Mouse (Mus musculus) embryonic facial prominence, embryonic 11.5 days (tissue): Measurements from ENCODE around the gene Nufip2. TPM values are rescaled to one million over a fixed set of nuclear protein-coding genes. Genes with fewer than 3 reads are reported as not detected.

Experiments used
- ATAC-seq: fragments of 200-750 bp; cut with Nextera tagmentation; replicated peaks from 2 replicates; pipeline ENCODE4 v1.8.0; 2017; ENCODE audit warnings: low read depth; ENCODE audit not compliant: insufficient number of reproducible peaks, low FRiP score, low TSS enrichment
- DNase-seq: peaks from one replicate; pipeline ENCODE4 v3.0.0-alpha.2; 2015; ENCODE audit warnings: low spot score
- H3K27ac ChIP-seq: fragments of 300-500 bp; sonication (generic); replicated peaks from 2 replicates; pipeline ENCODE4 v1.5.1; 2014; ENCODE audit warnings: mild to moderate bottlenecking, low read depth, low read length, control low read depth
- H3K27me3 ChIP-seq: fragments of 300-500 bp; sonication (generic); 2 replicates; pipeline ENCODE4 v1.6.1; 2014; ENCODE audit warnings: mild to moderate bottlenecking, low read length, moderate library complexity, mixed read lengths; ENCODE audit not compliant: control insufficient read depth, insufficient read depth
- H3K36me3 ChIP-seq: fragments of 300-500 bp; sonication (generic); replicated peaks from 2 replicates; pipeline ENCODE4 v1.6.1; 2014; ENCODE audit warnings: low read depth, mild to moderate bottlenecking, low read length, moderate library complexity, mixed read lengths; ENCODE audit not compliant: control insufficient read depth, insufficient read depth
- H3K4me1 ChIP-seq: fragments of 300-500 bp; sonication (generic); 2 replicates; pipeline ENCODE4 v1.6.1; 2014; ENCODE audit warnings: low read length, mixed read lengths; ENCODE audit not compliant: control insufficient read depth, insufficient read depth
- H3K4me2 ChIP-seq: fragments of 300-500 bp; sonication (generic); 2 replicates; pipeline ENCODE4 v1.6.1; 2014; ENCODE audit warnings: low read depth, mild to moderate bottlenecking, control low read depth, low read length, moderate library complexity
- H3K4me3 ChIP-seq: fragments of 300-500 bp; sonication (generic); 2 replicates; pipeline ENCODE4 v1.5.1; 2014; ENCODE audit warnings: low read depth, low read length, control low read depth
- H3K9ac ChIP-seq: fragments of 300-500 bp; sonication (generic); replicated peaks from 2 replicates; pipeline ENCODE4 v1.6.1; 2014; ENCODE audit warnings: mild to moderate bottlenecking, control low read depth, low read length
- H3K9me3 ChIP-seq: fragments of 300-500 bp; sonication (generic); replicated peaks from 2 replicates; pipeline ENCODE4 v1.6.1; 2016; ENCODE audit warnings: mild to moderate bottlenecking, low read length, inconsistent platforms, mixed read lengths; ENCODE audit not compliant: control insufficient read depth
- WGBS: fragments of 180-500 bp; shearing (Covaris S2); extraction: QIAGEN DNeasy Blood & Tissue Kit; methylation state at CpG from one replicate; pipeline ENCODE4 v1.1.7; 2014; 5-methylcytosine and 5-hydroxymethylcytosine counted together
- polyA plus RNA-seq: library from polyadenylated mRNA; unstranded; fragments of >200 nt; fragmentation: Nextera tagmentation; extraction: Ambion mirVana; gene quantifications from 2 replicates; pipeline ENCODE4 v1.2.1, GENCODE M21; 2014

Nufip2 gene
- polyA plus RNA-seq, 1 experiment from 2014 or later = 4.1 TPM

GRCm38 (mm10) chr11:77777436-77777835 is 91.5 kb downstream of the Nufip2 start:
- DNase-seq (no peak), ATAC-seq (no peak)
- Histone ChIP-seq H3K9ac (no peak overlapping the region), H3K4me1 (0 out of 2 replicates have a peak, but pooled peaks cover 2% of the 10 kb centered on the region), H3K4me2 (no peak overlapping the region), H3K9me3 (no peaks in the 10 kb centered on the region), H3K27ac (no peak overlapping the region), H3K4me3 (no peak overlapping the region), H3K27me3 (no peaks in the 10 kb centered on the region), H3K36me3 (no peaks in the 10 kb centered on the region)
- WGBS = 93% methylated on average over 17 of the region's 17 CpGs

DNA sequence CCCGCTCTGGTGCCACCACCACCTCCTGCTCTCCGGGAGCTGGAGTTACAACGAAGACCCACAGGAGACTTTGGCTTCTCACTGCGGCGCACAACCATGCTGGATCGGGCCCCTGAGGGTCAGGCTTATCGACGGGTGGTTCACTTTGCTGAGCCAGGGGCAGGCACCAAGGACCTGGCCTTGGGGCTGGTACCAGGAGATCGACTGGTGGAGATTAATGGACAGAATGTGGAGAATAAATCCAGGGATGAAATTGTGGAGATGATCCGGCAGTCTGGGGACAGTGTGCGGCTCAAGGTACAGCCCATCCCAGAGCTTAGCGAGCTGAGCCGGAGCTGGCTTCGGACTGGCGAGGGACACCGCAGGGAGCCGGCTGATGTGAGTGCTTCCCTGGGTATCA is 92.0 kb downstream of the Nufip2 start:
- Histone ChIP-seq H3K9me3 (no peaks in the 10 kb centered on the region), H3K27ac (no peak overlapping the region), H3K4me3 (no peak overlapping the region), H3K27me3 (no peaks in the 10 kb centered on the region), H3K36me3 (no peaks in the 10 kb centered on the region), H3K4me2 (no peak overlapping the region), H3K4me1 (0 out of 2 replicates have a peak, but pooled peaks cover 2% of the 10 kb centered on the region), H3K9ac (no peak overlapping the region)
- ATAC-seq (no peak), DNase-seq (no peak)
- 91% methylated on average over 17 of the region's 17 CpGs for WGBS

- Histone ChIP-seq H3K36me3 (no peaks in the 10 kb centered on the region), H3K27ac (no peak overlapping the region)
- ATAC-seq = no peak
Observed at GRCm38 (mm10) chr11:77779240-77779639, 93.3 kb downstream of the Nufip2 start.

DNA sequence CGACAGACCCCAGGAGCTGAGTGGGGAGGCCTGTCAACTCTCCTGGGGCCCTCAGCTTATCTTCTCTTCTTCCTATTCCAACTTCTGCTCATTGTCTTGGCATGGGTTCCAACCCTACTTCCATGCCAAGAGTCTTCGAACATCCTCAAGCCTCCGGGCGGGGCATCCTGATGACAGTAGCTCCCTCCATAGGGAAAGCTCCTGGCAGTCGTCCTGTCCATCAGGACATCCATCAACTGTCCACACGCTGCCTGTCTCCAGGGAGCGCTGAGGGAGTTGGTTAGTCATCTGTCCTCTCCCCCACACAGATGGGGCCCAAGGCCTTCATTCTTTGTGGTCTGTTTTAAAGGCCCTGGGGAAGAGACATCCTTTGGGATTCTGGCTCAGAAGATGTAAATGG is 95.1 kb downstream of the Nufip2 start:
- DNase-seq (no peak), ATAC-seq (no peak)
- Histone ChIP-seq H3K4me2 (no peak overlapping the region), H3K9ac (no peak overlapping the region), H3K9me3 (no peaks in the 10 kb centered on the region), H3K27me3 (no peaks in the 10 kb centered on the region), H3K36me3 (no peaks in the 10 kb centered on the region), H3K4me3 (no peak overlapping the region), H3K27ac (no peak overlapping the region), H3K4me1 (peaks cover 2% of the 10 kb centered on the region; the same call in 1 of the 2 replicates)
- 83% methylated on average over 7 of the region's 7 CpGs for WGBS

More at GRCm38 (mm10) chr11:77779240-77779639, 93.3 kb downstream of the Nufip2 start:
- WGBS = 75% methylated on average over 1 of the region's 1 CpGs
- no peak overlapping the region for H3K4me2 ChIP-seq
- no peak for DNase-seq
- H3K9ac ChIP-seq = no peak overlapping the region
- H3K27me3 ChIP-seq = no peaks in the 10 kb centered on the region
- H3K9me3 ChIP-seq = no peaks in the 10 kb centered on the region
- H3K4me1 ChIP-seq = 0 out of 2 replicates have a peak, but pooled peaks cover 2% of the 10 kb centered on the region
- H3K4me3 ChIP-seq = no peak overlapping the region

GRCm38 (mm10) chr11:77782104-77782815 is 96.3 kb downstream of the Nufip2 start:
- DNase-seq = no peak
- Histone ChIP-seq H3K36me3 (no peaks in the 10 kb centered on the region), H3K4me3 (no peak overlapping the region), H3K4me1 (peaks cover 2% of the 10 kb centered on the region; the same call in 1 of the 2 replicates), H3K9me3 (no peaks in the 10 kb centered on the region), H3K9ac (no peak overlapping the region), H3K4me2 (no peak overlapping the region), H3K27ac (no peak overlapping the region), H3K27me3 (no peaks in the 10 kb centered on the region)
- no peak for ATAC-seq
- 85% methylated on average over 7 of the region's 7 CpGs for WGBS

DNA sequence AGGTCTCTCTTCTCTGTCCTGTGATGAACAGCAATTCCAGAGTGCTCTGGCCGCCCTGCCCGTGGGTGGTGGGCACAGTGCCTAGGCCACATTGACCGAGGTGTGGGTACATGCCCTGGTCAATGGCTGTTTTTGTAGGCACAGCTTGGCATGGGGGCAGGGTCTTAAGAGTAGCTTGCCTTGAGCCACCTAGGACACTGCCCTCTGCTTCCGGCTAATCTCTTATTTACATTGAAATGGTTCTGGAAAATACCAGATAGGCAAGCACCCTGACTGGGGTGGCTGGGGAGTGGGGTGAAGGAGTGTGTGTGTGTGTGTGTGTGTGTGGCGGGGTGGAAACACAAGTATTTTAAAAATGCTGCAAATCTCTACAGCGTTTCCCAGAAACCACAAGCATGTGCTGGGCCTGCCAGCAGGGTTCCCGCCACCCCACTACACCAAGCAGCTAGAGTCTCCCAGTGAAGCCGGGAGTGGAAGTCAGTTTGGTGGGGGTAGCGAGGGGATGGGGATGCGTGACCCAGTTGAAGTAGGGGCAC is 97.3 kb downstream of the Nufip2 start:
- H3K4me1 ChIP-seq = peaks cover 2% of the 10 kb centered on the region; the same call in 1 of the 2 replicates
- no peaks in the 10 kb centered on the region for H3K27me3 ChIP-seq
- no peak overlapping the region for H3K4me3 ChIP-seq
- H3K9ac ChIP-seq = no peak overlapping the region
- no peaks in the 10 kb centered on the region for H3K9me3 ChIP-seq
- no peak overlapping the region for H3K27ac ChIP-seq
- H3K4me2 ChIP-seq = no peak overlapping the region
- no peaks in the 10 kb centered on the region for H3K36me3 ChIP-seq
- no peak for ATAC-seq
- DNase-seq = no peak
- WGBS = 65% methylated on average over 10 of the region's 10 CpGs

- H3K27me3 ChIP-seq = no peaks in the 10 kb centered on the region
- no peak overlapping the region for H3K4me3 ChIP-seq
- H3K36me3 ChIP-seq = no peaks in the 10 kb centered on the region
- no peaks in the 10 kb centered on the region for H3K9me3 ChIP-seq
- H3K27ac ChIP-seq = no peak overlapping the region
- H3K9ac ChIP-seq = no peak overlapping the region
- H3K4me2 ChIP-seq = no peak overlapping the region
- 52% methylated on average over 18 of the region's 18 CpGs for WGBS
- DNase-seq = no peak
- ATAC-seq = no peak
- H3K4me1 ChIP-seq = peaks cover 2% of the 10 kb centered on the region; the same call in 1 of the 2 replicates
Observed at GRCm38 (mm10) chr11:77783747-77784646, 98.0 kb downstream of the Nufip2 start.
